Mouse (Mus musculus) MN1 (cell line): ENCODE results near the gene Cd69.

Source experiments
- DNase-seq: peaks from one replicate; pipeline ENCODE4 v3.0.0-alpha.2; 2016; ENCODE audit warnings: low spot score

Cd69 gene

GRCm38 (mm10) chr6:129246992-129247391 is 28.2 kb downstream of the Cd69 start:
- DNase-seq, result no peak

GRCm38 (mm10) chr6:129245793-129246192 is 29.4 kb downstream of the Cd69 start:
- DNase-seq, result no peak

- no peak for DNase-seq
Observed at GRCm38 (mm10) chr6:129241907-129242306, 33.3 kb downstream of the Cd69 start.

- DNase-seq, result no peak
Observed at GRCm38 (mm10) chr6:129241471-129241870, 33.8 kb downstream of the Cd69 start.

- DNase-seq, result no peak
Observed at GRCm38 (mm10) chr6:129239564-129240248, 35.5 kb downstream of the Cd69 start.

GRCm38 (mm10) chr6:129238275-129239038 is 36.8 kb downstream of the Cd69 start:
- DNase-seq, result no peak

- DNase-seq, result no peak
Observed at GRCm38 (mm10) chr6:129237350-129238274, 37.6 kb downstream of the Cd69 start.

- no peak for DNase-seq
Observed at GRCm38 (mm10) chr6:129236652-129237342, 38.4 kb downstream of the Cd69 start.

- no peak for DNase-seq
Observed at GRCm38 (mm10) chr6:129235855-129236461, 39.3 kb downstream of the Cd69 start.

- DNase-seq, result no peak
Observed at GRCm38 (mm10) chr6:129234456-129235360, 40.5 kb downstream of the Cd69 start.

- DNase-seq, result no peak
Observed at GRCm38 (mm10) chr6:129233955-129234369, 41.3 kb downstream of the Cd69 start.

- no peak for DNase-seq
Observed at GRCm38 (mm10) chr6:129233366-129233954, 41.8 kb downstream of the Cd69 start.

- DNase-seq, result no peak
Observed at GRCm38 (mm10) chr6:129232842-129233205, 42.4 kb downstream of the Cd69 start.

- no peak for DNase-seq
Observed at GRCm38 (mm10) chr6:129232005-129232841, 43.0 kb downstream of the Cd69 start.

- no peak for DNase-seq
Observed at GRCm38 (mm10) chr6:129229774-129230578, 45.3 kb downstream of the Cd69 start.

GRCm38 (mm10) chr6:129228935-129229773 is 46.1 kb downstream of the Cd69 start:
- no peak for DNase-seq

GRCm38 (mm10) chr6:129225078-129225477 is 50.2 kb downstream of the Cd69 start:
- no peak for DNase-seq
